Mouse (Mus musculus) ES-CJ7 (cell line): ENCODE measurements around the gene Srgap1.
A peak's percentile ranks its signal among the peaks of the same experiment; 100 is the strongest.

ENCODE experiments used
- DNase-seq: peaks from one replicate; pipeline ENCODE4 v3.0.0; 2011; ENCODE audit warnings: low read depth, low spot score

Srgap1 gene

GRCm38 (mm10) chr10:121765174-121766057, 281.7 kb downstream of the Srgap1 start:
- DNase-seq: peak; percentile 34

- no peak for DNase-seq
Observed at GRCm38 (mm10) chr10:121764469-121765173, 282.5 kb downstream of the Srgap1 start.

- DNase-seq: no peak
Observed at GRCm38 (mm10) chr10:121763191-121763590, 283.9 kb downstream of the Srgap1 start.

GRCm38 (mm10) chr10:121762141-121762540, 285.0 kb downstream of the Srgap1 start:
- no peak for DNase-seq

GRCm38 (mm10) chr10:121759095-121759494, 288.0 kb downstream of the Srgap1 start:
- peak; percentile 70 for DNase-seq

- no peak for DNase-seq
Observed at GRCm38 (mm10) chr10:121756677-121757076, 290.4 kb downstream of the Srgap1 start.

GRCm38 (mm10) chr10:121755822-121756221, 291.3 kb downstream of the Srgap1 start:
- DNase-seq: no peak

GRCm38 (mm10) chr10:121754237-121754636, 292.9 kb downstream of the Srgap1 start:
- no peak for DNase-seq

- DNase-seq: peak; percentile 94
Observed at GRCm38 (mm10) chr10:121750175-121750574, 296.9 kb downstream of the Srgap1 start.

- DNase-seq: peak; percentile 73
Observed at GRCm38 (mm10) chr10:121742336-121742735, 304.8 kb downstream of the Srgap1 start.

GRCm38 (mm10) chr10:121739548-121740505, 307.3 kb downstream of the Srgap1 start, which contains the start of gene BC048403:
BC048403 (plus strand) TSS chr10:121739937.
- DNase-seq: peak; percentile 86

- no peak for DNase-seq
Observed at GRCm38 (mm10) chr10:121737256-121737655, 309.9 kb downstream of the Srgap1 start.

GRCm38 (mm10) chr10:121732542-121732941, 314.6 kb downstream of the Srgap1 start:
- no peak for DNase-seq

GRCm38 (mm10) chr10:121731048-121731725, 315.9 kb downstream of the Srgap1 start:
- DNase-seq: no peak
